Mouse (Mus musculus) adrenal gland, adult (tissue): ENCODE results near the gene Mpp6.
A peak's percentile ranks its signal among the peaks of the same experiment; 100 is the strongest.

Source experiments
- DNase-seq, 2 experiments: peaks; one replicate each; pipeline ENCODE4 v3.0.0; 2022 to 2023; ENCODE audit warnings: low spot score in 1 of 2; ENCODE audit not compliant: inconsistent age in 2 of 2

The Mpp6 gene

DNA sequence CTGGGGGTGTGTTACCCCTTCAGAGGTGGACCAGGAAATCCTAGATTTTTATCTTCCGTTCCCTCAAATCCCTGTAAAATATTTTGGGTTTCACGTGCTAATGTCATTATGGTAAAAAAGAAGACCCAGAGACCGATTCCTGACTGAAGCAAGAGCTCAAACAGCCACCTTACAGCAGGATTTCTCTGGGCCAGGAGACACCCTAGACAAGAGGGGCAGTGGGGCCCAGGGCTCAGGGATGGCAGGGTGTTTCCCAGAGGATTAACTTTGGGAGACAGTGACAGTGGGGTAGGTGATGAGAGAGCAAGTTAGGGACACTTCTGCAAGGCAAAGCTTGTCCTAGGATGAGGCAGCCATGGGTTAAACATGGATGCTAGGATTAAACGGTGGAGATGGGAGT lies 113.6 kb downstream of the Mpp6 start:
- no peak for DNase-seq

DNA sequence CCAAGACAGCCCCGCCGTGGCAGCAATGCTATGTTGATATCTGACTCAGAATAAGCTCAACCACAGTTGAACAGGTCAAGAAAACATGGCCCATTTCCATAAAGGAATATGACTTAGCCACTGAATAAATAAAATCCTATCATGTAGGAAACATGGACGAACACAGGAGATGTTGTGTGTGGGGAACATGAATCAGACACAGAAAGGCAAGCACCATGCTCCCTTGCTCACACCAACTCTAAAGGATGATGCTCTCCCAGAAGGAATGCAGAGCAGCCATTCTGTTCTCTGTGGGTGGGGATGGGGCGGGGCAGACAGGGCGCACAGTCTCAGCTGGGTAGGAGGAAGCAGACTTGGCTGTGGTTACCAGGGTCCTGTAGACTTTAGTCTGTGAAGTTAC lies 115.2 kb downstream of the Mpp6 start:
- DNase-seq = no peak

DNA sequence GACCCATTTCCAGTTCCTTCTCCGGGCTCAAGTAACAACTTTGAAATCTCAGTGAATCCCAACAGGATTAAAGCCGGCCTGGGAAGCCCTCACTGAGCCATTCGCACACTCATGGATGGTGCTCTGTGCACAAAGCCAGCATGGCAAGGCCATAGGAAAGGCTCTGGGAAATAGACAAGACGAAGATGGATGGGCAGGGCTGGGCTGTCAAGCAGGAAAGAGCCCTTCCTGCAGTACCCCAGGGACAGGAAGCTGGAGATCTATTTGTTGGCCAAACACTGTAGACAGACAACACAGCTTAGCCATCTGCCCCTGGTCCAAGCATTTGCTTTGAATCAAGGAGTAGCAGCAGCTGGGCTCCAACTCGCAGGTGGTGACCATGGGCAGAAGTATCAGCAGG lies 118.1 kb downstream of the Mpp6 start:
- DNase-seq = no peak

DNA sequence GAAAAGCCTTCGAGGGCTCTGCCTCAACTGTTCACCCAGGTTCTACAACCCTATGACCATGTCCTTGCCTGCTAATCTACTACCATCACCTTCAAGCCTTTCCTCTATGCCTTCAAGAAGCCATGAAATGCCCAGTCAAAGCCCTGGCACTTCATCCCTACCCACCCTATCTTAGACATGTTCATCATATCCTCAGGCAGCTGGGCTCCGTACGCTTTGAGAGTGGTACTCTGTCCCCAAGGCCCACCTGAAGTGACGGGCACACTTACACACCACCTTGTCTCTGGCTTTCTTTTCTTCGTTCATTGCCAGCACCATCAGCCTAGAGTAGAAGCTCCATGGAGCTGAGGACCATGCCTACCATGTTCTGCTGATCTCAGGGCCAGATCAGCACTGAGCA lies 121.2 kb downstream of the Mpp6 start:
- no peak for DNase-seq

GRCm38 (mm10) chr6:50232984-50233383 lies 122.9 kb downstream of the Mpp6 start:
- no peak for DNase-seq

DNA sequence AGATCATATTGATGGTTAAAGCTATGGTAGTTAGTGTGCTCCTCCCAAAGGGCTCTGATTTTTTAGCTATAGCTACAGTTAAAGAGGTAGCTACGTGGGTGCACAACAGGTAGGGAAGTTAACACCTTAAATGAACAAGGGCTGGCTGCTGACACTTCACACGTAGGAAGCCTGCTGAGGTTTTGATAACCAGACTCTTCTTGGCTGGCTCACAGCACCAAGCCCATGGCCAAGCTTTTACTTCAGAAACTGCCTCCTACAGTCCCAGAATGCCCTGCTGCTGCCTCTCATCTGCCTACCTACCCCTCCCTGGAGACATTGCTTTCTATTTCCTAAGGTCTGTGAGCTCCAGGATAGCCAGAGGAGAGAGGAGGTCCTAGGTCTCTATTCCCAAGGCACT lies 127.9 kb downstream of the Mpp6 start:
- no peak for DNase-seq

- no peak for DNase-seq
Observed at GRCm38 (mm10) chr6:50239902-50240301, 129.9 kb downstream of the Mpp6 start.

GRCm38 (mm10) chr6:50240437-50240836 lies 130.4 kb downstream of the Mpp6 start:
- peak in 1 of 2 experiments; percentile 26 for DNase-seq

DNA sequence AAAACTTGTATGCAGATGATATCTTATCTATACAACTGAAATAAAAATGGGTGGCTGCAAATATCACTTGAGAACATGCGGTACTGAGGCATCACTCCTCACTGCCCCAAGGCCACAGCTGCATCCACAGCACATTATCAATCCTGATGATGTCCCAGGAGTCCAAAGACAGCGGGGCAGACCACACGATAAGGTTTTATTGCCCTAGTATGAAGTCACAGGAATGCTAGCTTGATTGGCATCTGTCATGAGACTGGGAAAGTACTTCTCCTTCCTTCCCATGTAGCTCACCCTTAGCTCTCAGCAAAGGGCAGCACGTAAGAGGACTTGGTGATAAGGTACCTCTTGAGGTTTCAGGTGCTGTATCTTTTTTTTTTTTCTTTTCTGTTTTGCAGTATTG lies 134.1 kb downstream of the Mpp6 start:
- DNase-seq = no peak

DNA sequence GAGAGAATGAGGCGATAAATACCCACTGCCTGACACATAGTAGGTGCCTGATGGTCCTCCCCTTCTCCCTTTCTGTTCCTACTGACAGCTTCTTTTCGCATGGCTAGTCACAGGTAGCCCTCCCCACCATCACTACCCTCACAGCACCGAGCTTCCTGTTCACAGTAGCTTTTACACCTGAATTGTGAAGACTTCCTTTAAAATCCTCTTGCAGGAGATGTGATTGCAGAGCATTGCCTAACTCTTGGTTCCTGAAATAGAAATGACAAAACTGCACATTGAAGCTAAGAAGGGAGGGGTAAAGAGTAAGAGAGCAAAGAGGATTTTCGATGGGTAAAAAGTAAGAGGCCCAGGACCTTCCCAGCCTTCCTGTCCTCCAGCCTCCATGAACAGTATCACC lies 134.9 kb downstream of the Mpp6 start:
- DNase-seq = no peak

GRCm38 (mm10) chr6:50247356-50247755 lies 137.3 kb downstream of the Mpp6 start:
- DNase-seq = no peak

DNA sequence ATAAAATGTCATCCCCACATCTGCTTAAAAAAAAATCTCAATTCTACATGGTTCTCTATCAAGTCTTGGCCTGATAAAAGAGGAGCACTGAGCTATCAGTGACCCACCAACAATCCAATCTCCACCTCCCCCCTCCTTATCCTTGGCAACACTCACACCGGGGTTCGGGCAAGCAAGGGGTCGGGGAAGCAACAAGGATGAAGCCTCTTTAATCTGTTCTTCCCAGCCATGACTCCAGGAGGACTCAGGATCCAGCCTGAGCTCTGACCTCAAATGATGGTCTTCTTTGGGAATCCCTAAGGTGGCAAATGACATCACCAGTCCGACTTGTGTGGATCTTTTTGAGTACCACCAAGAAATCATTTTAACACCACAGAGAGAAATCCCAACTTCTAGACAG lies 137.8 kb downstream of the Mpp6 start:
- no peak for DNase-seq
